Mouse (Mus musculus): ENCODE data around the gene Smcp. TPM values are rescaled to one million over a fixed set of nuclear protein-coding genes. Genes with fewer than 3 reads are reported as not detected.

The Smcp gene
- total RNA-seq (2014; rRNA removed) (not detected in 2 replicates), polyA plus RNA-seq (2015; fragmentation: Nextera tagmentation; extraction: Ambion mirVana) (not detected in 2 replicates)

DNA sequence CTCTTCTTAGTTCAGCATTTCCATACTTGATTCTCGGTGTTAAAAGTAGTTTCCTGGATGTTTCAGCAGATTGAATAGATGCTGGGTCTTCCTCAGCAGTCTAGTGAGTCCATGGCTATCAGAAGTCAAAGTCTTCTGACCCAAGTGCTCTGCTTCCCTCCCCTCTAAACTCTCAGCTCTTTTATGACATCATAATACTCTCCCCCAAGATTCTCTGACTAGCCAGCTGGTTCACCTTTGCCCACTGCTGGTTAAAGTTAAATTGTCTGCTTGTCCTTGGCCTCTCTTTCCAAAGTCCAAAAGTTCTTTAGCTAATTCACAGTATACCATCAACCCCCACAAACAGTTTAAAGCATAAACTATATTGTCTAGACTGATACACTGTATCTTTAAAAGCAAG, at the start of gene Smcp:
Gene Smcp (minus strand): TSS at position 140 of the 400 bp plus-strand sequence.
- no peaks in the 10 kb centered on the region for H3K9me3 ChIP-seq (ENCODE audit: low read length)

DNA sequence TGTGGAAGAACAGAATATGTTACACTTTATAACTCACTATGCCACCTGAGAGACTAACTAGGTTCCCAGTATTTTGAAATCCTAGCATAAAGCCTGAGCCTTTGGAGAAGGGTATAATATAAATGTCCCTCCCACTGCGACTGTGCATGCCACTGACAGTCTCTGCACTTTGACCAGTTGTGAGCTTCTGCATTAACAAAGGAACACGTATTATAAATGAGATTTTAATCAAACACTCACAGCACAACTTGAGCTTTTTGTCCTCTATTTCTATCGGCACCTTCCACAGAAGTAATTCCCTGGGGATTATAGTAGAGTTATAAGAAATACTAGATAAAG, 49.8 kb upstream of the Smcp start:
- no peak overlapping the region for H3K27ac ChIP-seq (ENCODE audit: low read depth, low read length)
- H3K4me3 ChIP-seq (ENCODE audit: low read depth, low read length) = no peak overlapping the region
- no peaks in the 10 kb centered on the region for H3K9me3 ChIP-seq (ENCODE audit: low read length)
- H3K4me2 ChIP-seq (ENCODE audit: low read depth, low read length, poor library complexity, severe bottlenecking) = no peak overlapping the region
- H3K36me3 ChIP-seq (ENCODE audit: insufficient read depth, low read length) = no peaks in the 10 kb centered on the region
- H3K4me1 ChIP-seq (ENCODE audit: insufficient read depth, low read length) = no peaks in the 10 kb centered on the region
- H3K9ac ChIP-seq (replicated peaks; ENCODE audit: low read length, poor library complexity, severe bottlenecking) = no peak overlapping the region
- TF ChIP-seq CTCF (IDR thresholded peaks at IDR 0.05) = no peak
- DNase-seq (ENCODE audit: low spot score) (no peak), ATAC-seq (ENCODE audit: low FRiP score) (no peak)
- no peaks in the 10 kb centered on the region for H3K27me3 ChIP-seq (ENCODE audit: insufficient read depth, low read length)
- 59% methylated on average over 3 of the region's 3 CpGs for WGBS

More for the DNA sequence above, at the start of gene Smcp:
- DNase-seq (ENCODE audit: low spot score) = no peak
- Histone ChIP-seq H3K4me2 (ENCODE audit: low read depth, low read length, poor library complexity, severe bottlenecking) (no peak within 1 kb of the TSS), H3K4me3 (ENCODE audit: low read depth, low read length) (no peak within 1 kb of the TSS), H3K36me3 (ENCODE audit: insufficient read depth, low read length) (no peaks in the 10 kb centered on the region), H3K27ac (ENCODE audit: low read depth, low read length) (no peak within 1 kb of the TSS), H3K4me1 (ENCODE audit: insufficient read depth, low read length) (no peaks in the 10 kb centered on the region), H3K27me3 (ENCODE audit: insufficient read depth, low read length) (no peaks in the 10 kb centered on the region), H3K9ac (replicated peaks; ENCODE audit: low read length, poor library complexity, severe bottlenecking) (no peak within 1 kb of the TSS)
- no peak for TF ChIP-seq CTCF (IDR thresholded peaks at IDR 0.05)
- 63% methylated on average over 1 of the region's 1 CpGs for WGBS
- ATAC-seq (ENCODE audit: low FRiP score) = no peak

DNA sequence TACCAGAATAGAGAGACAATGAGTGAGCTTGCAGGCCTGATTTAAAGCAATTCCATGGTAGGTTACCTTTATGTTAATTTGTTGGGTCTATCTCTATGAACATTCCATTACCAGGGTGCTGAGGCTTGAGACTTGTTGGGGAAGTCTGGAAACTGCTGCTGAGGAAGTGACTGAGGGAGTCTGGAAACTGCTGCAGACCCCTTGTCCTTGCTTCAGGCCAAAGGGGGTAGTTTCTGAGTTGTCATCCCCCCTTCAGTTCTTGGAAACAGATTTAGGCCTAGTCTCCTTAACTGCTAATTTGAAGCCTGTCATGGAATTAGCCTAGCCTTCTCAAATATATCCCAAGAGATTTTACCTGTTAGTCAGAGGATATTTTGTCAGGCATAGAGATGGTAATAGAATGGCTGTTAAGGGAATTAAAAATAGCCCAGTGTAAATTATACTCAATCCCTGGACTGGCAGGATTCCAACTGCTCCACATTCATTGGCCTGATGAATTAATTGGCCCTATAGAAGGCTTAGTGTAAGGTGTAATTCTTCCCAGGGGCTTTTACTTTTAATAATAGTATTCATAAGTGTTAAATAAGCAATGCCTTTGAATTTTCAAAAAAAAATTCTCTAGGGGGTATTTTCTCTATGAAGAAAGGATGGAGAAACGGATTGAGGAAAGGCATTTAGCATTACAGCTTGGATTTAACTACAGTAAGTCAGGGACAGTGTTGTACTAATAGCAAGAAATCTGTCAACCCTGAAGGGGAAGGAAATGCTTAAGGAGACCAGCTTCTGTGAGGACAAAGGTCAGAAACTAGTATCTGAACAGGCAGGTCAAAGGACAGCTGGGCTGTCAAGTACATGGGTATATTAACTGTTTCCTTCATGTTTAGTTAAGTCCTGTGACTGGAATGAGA, 49.2 kb upstream of the Smcp start:
- DNase-seq (ENCODE audit: low spot score) = peak; percentile 35

DNA sequence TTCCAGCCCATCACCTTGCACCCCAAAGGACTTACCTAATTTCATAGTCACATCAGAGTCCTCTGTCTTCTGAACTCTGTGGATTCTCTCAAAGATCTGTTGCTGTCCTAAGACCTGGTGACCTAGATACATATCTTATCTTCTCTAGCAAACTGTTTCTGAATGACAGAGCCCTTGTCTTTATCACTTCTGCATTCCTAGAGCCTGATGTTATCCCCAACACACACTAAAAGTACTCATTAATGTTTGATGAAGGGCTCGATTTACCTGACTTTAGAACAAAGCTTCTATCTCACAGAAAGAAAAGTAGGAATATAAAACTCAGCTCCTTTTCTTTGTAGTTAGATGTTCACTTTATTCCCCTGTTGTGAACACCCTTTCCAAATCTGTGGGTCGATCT, 32.8 kb upstream of the Smcp start, which contains the start of gene Lce6a:
Gene Lce6a (minus strand): TSS at position 101 of the 400 bp plus-strand sequence.
- Histone ChIP-seq H3K9ac (replicated peaks; ENCODE audit: low read length, poor library complexity, severe bottlenecking) (no peak within 1 kb of the TSS), H3K9me3 (ENCODE audit: low read length) (no peaks in the 10 kb centered on the region), H3K4me3 (ENCODE audit: low read depth, low read length) (no peak within 1 kb of the TSS), H3K36me3 (ENCODE audit: insufficient read depth, low read length) (no peaks in the 10 kb centered on the region), H3K4me2 (ENCODE audit: low read depth, low read length, poor library complexity, severe bottlenecking) (no peak within 1 kb of the TSS), H3K4me1 (ENCODE audit: insufficient read depth, low read length) (no peaks in the 10 kb centered on the region), H3K27ac (ENCODE audit: low read depth, low read length) (no peak within 1 kb of the TSS), H3K27me3 (ENCODE audit: insufficient read depth, low read length) (no peaks in the 10 kb centered on the region)
- DNase-seq (ENCODE audit: low spot score) (no peak), ATAC-seq (ENCODE audit: low FRiP score) (no peak)
- no peak for TF ChIP-seq CTCF (IDR thresholded peaks at IDR 0.05)
- WGBS = 81% methylated on average over 2 of the region's 2 CpGs

More for the DNA sequence above, 49.2 kb upstream of the Smcp start:
- no peak for ATAC-seq (ENCODE audit: low FRiP score)
- 15% methylated on average over 1 of the region's 1 CpGs for WGBS
- Histone ChIP-seq H3K36me3 (ENCODE audit: insufficient read depth, low read length) (no peaks in the 10 kb centered on the region), H3K4me3 (ENCODE audit: low read depth, low read length) (no peak overlapping the region), H3K9me3 (ENCODE audit: low read length) (no peaks in the 10 kb centered on the region), H3K27ac (ENCODE audit: low read depth, low read length) (no peak overlapping the region), H3K27me3 (ENCODE audit: insufficient read depth, low read length) (no peaks in the 10 kb centered on the region), H3K4me1 (ENCODE audit: insufficient read depth, low read length) (no peaks in the 10 kb centered on the region), H3K4me2 (ENCODE audit: low read depth, low read length, poor library complexity, severe bottlenecking) (no peak overlapping the region), H3K9ac (replicated peaks; ENCODE audit: low read length, poor library complexity, severe bottlenecking) (no peak overlapping the region)
- TF ChIP-seq CTCF (IDR thresholded peaks at IDR 0.05) = no peak

DNA sequence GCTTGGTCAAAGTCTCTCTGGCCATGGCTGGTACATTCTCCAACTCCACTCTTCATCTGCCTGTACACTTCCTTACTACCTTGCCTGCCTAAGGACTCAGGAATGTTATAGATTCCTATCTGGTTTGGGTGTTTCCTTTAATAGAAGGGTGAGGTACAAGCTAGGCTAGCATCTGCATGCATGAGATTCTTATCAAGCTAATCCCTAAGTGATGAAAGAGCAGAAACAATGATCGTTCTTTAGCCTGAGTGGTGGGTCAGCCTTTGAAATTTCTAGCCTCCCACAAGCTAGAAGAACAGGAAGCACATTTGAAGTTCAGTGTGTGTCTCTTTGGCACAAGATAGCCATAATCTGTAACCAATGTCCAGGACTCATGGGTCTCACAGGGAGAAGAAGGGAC, 21.0 kb upstream of the Smcp start:
- Histone ChIP-seq H3K4me2 (ENCODE audit: low read depth, low read length, poor library complexity, severe bottlenecking) (no peak overlapping the region), H3K4me3 (ENCODE audit: low read depth, low read length) (no peak overlapping the region), H3K27ac (ENCODE audit: low read depth, low read length) (no peak overlapping the region), H3K9ac (replicated peaks; ENCODE audit: low read length, poor library complexity, severe bottlenecking) (no peak overlapping the region), H3K4me1 (ENCODE audit: insufficient read depth, low read length) (no peaks in the 10 kb centered on the region), H3K9me3 (ENCODE audit: low read length) (no peaks in the 10 kb centered on the region), H3K27me3 (ENCODE audit: insufficient read depth, low read length) (no peaks in the 10 kb centered on the region), H3K36me3 (ENCODE audit: insufficient read depth, low read length) (no peaks in the 10 kb centered on the region)
- 47% methylated on average over 1 of the region's 1 CpGs for WGBS
- TF ChIP-seq CTCF (IDR thresholded peaks at IDR 0.05) = no peak
- ATAC-seq (ENCODE audit: low FRiP score) = no peak
- DNase-seq (ENCODE audit: low spot score) = no peak

DNA sequence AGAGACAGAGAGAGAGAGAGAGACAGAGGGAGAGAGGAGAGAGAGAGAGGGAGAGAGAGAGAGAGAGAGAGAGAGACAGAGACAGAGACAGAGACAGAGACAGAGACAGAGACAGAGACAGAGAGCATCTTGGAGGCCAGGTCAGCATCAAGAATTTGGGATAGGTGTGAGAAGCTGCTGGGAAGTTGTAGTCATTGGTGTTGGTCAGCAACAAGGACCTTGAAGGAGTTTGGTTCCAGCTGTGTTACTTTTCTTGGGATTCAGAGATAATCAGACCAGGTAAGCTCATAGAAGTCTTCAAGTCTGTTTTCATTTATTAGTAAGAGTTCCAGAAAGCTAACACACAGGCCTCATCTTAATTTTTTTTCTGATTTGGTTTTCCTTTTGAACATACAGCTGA, 18.6 kb upstream of the Smcp start, which contains the start of gene 2210017I01Rik:
Gene 2210017I01Rik (minus strand): TSS at position 101 of the 400 bp plus-strand sequence.
- no peak for DNase-seq (ENCODE audit: low spot score)
- Histone ChIP-seq H3K4me3 (ENCODE audit: low read depth, low read length) (no peak within 1 kb of the TSS), H3K9ac (replicated peaks; ENCODE audit: low read length, poor library complexity, severe bottlenecking) (no peak within 1 kb of the TSS), H3K27ac (ENCODE audit: low read depth, low read length) (no peak within 1 kb of the TSS), H3K9me3 (ENCODE audit: low read length) (no peaks in the 10 kb centered on the region), H3K4me2 (ENCODE audit: low read depth, low read length, poor library complexity, severe bottlenecking) (no peak within 1 kb of the TSS), H3K36me3 (ENCODE audit: insufficient read depth, low read length) (no peaks in the 10 kb centered on the region), H3K4me1 (ENCODE audit: insufficient read depth, low read length) (no peaks in the 10 kb centered on the region), H3K27me3 (ENCODE audit: insufficient read depth, low read length) (no peaks in the 10 kb centered on the region)
- no peak for ATAC-seq (ENCODE audit: low FRiP score)
- TF ChIP-seq CTCF (IDR thresholded peaks at IDR 0.05) = no peak

Data from midbrain, postnatal 0 days (tissue).